Mouse (Mus musculus) MEL (cell line): ENCODE results near the gene Endou.

Experiments
- CTCF ChIP-seq, 3 experiments: IDR thresholded peaks in 2 of 3; conservative IDR thresholded peaks in 1 of 3; 2 replicates each; pipeline ENCODE4 v1.5.1; 2011 to 2012; ENCODE audit warnings: low read length in 3 of 3, low read depth in 2 of 3, mild to moderate bottlenecking in 2 of 3, improper control_type of control experiment in 1 of 3, inconsistent platforms in 1 of 3, mixed read lengths in 1 of 3, moderate library complexity in 1 of 3; ENCODE audit not compliant: control insufficient read depth in 1 of 3, insufficient read depth in 1 of 3, poor library complexity in 1 of 3, severe bottlenecking in 1 of 3
- EP300 ChIP-seq, 2 experiments: IDR thresholded peaks; 2 replicates each; pipeline ENCODE4 v1.6.1; 2011; ENCODE audit warnings: improper control_type of control experiment in 2 of 2, low read length in 2 of 2, low read depth in 1 of 2, mild to moderate bottlenecking in 1 of 2
- POLR2A ChIP-seq, 2 experiments: IDR thresholded peaks; 2 replicates each; pipeline ENCODE4 v1.6.1; 2011 to 2012; ENCODE audit warnings: low read length in 2 of 2, mild to moderate bottlenecking in 2 of 2, control low read depth in 1 of 2, improper control_type of control experiment in 1 of 2, low read depth in 1 of 2, moderate library complexity in 1 of 2; ENCODE audit not compliant: control insufficient read depth in 1 of 2, insufficient read depth in 1 of 2, poor library complexity in 1 of 2

DNA sequence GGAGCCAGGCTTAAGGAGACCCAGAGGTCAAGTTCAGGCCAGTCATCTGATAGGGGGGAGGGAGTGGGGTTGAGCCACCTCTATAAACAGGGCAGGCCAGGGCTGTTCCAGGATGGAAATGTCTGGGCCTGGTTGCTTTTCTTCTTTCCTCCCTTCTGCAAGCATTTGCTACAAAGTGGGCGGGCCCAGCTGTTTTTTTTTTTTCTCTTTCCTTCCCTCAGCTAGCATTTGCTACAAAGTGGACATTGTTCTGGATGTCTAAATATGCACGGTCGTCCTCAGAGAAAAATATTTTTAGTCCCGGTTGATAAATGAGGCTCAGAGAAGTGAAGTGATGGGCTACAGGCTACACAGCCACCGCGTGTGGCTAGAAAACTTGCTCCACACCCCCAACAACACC is 23.3 kb upstream of the Endou start:
- no peak for TF ChIP-seq CTCF (IDR thresholded peaks at IDR 0.05 in 2 of 3, conservative IDR thresholded peaks at IDR 0.05 in 1 of 3; ENCODE audit: control insufficient read depth in 1 of 3, insufficient read depth in 1 of 3, low read depth in 2 of 3, low read length in 3 of 3, poor library complexity in 1 of 3, severe bottlenecking in 1 of 3)
- no peak for TF ChIP-seq POLR2A (IDR thresholded peaks at IDR 0.05; ENCODE audit: control insufficient read depth in 1 of 2, insufficient read depth in 1 of 2, low read depth in 1 of 2, low read length in 2 of 2, poor library complexity in 1 of 2)
- no peak for TF ChIP-seq EP300 (IDR thresholded peaks at IDR 0.05; ENCODE audit: low read depth in 1 of 2, low read length in 2 of 2)
